ENCODE assay signal across 15 mouse cellular contexts in the genomic region with DNA sequence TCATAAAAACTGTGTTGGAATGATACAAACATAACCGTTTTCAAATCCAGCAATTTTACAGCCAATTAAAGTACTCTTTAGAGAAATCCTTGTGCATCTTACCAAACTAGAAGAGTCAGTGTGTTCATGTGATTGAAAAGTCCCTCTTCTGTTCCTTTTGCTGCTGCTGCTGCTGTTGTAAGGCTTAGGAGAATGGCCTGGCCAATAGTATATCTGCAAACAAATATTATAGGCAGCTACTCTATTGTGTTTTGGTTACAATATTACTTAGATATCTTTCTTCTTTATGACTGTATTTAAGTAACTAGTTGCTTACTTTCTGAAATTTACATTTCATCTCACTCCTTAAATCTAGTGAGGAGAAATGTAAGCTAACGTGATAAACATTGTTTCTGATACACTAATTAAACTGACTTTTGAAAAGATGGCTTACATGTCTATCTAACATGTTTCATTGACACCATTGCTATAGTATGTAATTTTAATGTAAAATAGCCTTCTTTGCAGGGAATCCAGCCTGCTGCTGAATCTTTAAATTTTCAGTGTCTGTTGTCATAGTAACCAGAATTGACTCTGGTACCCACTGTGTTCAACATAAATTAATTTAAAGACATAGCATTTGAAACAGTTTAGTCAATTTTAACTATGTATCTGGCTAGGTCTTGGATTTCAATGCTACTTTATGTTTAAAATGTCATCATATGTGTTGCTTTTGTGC.
DNase-seq lines count a peak whose midpoint lies in the region; ATAC-seq and TF ChIP-seq lines count a peak whose summit lies in the region.
"Had no signal": no experiment of that assay in that cellular context is flagged by ENCODE, and none has a peak within 500 bp of the region (broad histone marks: within the 10 kb centered on the region; RNA-seq: fewer than 3 reads in every experiment).

No protein-coding gene starts in this region.

- H3K9ac ChIP-seq in forebrain, embryonic 12.5 days: no peak overlapping the region
- no peak overlapping the region for H3K9ac ChIP-seq in forebrain, embryonic 14.5 days (ENCODE audit: low read length)
- no peak overlapping the region for H3K9ac ChIP-seq in midbrain, embryonic 15.5 days
- H3K9ac ChIP-seq: lung, embryonic 14.5 days had no signal

- DNase-seq in forebrain, embryonic 10.5 days (ENCODE audit: extremely low spot score, low spot score): no peak
- no peak for DNase-seq in left cerebral cortex, adult 2 months (ENCODE audit: extremely low spot score in 1 of 2, low spot score in 2 of 2)
- no peak for DNase-seq in left cerebral cortex, adult 9 months (ENCODE audit: low spot score in 2 of 2)
- peak; percentile 71 for DNase-seq in forebrain, embryonic 14.5 days (ENCODE audit: low spot score)
- DNase-seq in kidney, postnatal 4 days: no peak
- DNase-seq: cerebellum, adult 9-11 months; kidney, adult 11 months; kidney, postnatal 10 days; liver; thymus, adult 2 months had no signal

- H3K9me3 ChIP-seq in forebrain, embryonic 12.5 days: no peaks in the 10 kb centered on the region
- no peaks in the 10 kb centered on the region for H3K9me3 ChIP-seq in forebrain, embryonic 10.5 days
- H3K9me3 ChIP-seq in forebrain, embryonic 14.5 days (replicated peaks; ENCODE audit: control insufficient read depth, low read length): no peaks in the 10 kb centered on the region
- no peaks in the 10 kb centered on the region for H3K9me3 ChIP-seq in midbrain, embryonic 15.5 days

- no peaks in the 10 kb centered on the region for H3K36me3 ChIP-seq in forebrain, embryonic 12.5 days (replicated peaks)
- H3K36me3 ChIP-seq in forebrain, embryonic 10.5 days (replicated peaks): no peaks in the 10 kb centered on the region
- no peaks in the 10 kb centered on the region for H3K36me3 ChIP-seq in forebrain, embryonic 14.5 days (ENCODE audit: control insufficient read depth, insufficient read depth, low read length)
- no peaks in the 10 kb centered on the region for H3K36me3 ChIP-seq in midbrain, embryonic 15.5 days (replicated peaks)

- H3K27me3 ChIP-seq in forebrain, embryonic 12.5 days: no peaks in the 10 kb centered on the region
- no peaks in the 10 kb centered on the region for H3K27me3 ChIP-seq in forebrain, embryonic 10.5 days (ENCODE audit: poor library complexity, severe bottlenecking)
- H3K27me3 ChIP-seq in forebrain, embryonic 14.5 days (replicated peaks; ENCODE audit: control insufficient read depth, insufficient read depth, low read length): no peaks in the 10 kb centered on the region
- no peaks in the 10 kb centered on the region for H3K27me3 ChIP-seq in midbrain, embryonic 15.5 days (replicated peaks)

- no peak for TF ChIP-seq CTCF in left cerebral cortex, adult 2 months (IDR thresholded peaks at IDR 0.05)

- peaks cover 3% of the 10 kb centered on the region; the same call in 1 of the 2 replicates for H3K4me1 ChIP-seq in forebrain, embryonic 12.5 days
- H3K4me1 ChIP-seq in forebrain, embryonic 10.5 days: no peaks in the 10 kb centered on the region
- H3K4me1 ChIP-seq in forebrain, embryonic 14.5 days (ENCODE audit: control insufficient read depth, insufficient read depth, low read length): no peaks in the 10 kb centered on the region
- H3K4me1 ChIP-seq in midbrain, embryonic 15.5 days: peaks cover 14% of the 10 kb centered on the region

- intact Hi-C loops in left cerebral cortex, adult 2 months (cut with DNase I): no loop called here

- H3K4me3 ChIP-seq in forebrain, embryonic 12.5 days (replicated peaks): no peak overlapping the region
- H3K4me3 ChIP-seq in forebrain, embryonic 10.5 days: no peak overlapping the region
- H3K4me3 ChIP-seq in left cerebral cortex, adult 2 months: no peak overlapping the region
- no peak overlapping the region for H3K4me3 ChIP-seq in forebrain, embryonic 14.5 days (ENCODE audit: low read depth, low read length)
- no peak overlapping the region for H3K4me3 ChIP-seq in midbrain, embryonic 15.5 days
- H3K4me3 ChIP-seq: myocyte had no signal

- H3K4me2 ChIP-seq in forebrain, embryonic 12.5 days: no peak overlapping the region
- no peak overlapping the region for H3K4me2 ChIP-seq in forebrain, embryonic 14.5 days (ENCODE audit: low read length)
- H3K4me2 ChIP-seq in midbrain, embryonic 15.5 days: no peak overlapping the region
- H3K4me2 ChIP-seq: lung, embryonic 14.5 days had no signal

- peak; percentile 57; the same call in 1 of the 2 replicates for ATAC-seq in forebrain, embryonic 12.5 days (ENCODE audit: low FRiP score)
- peak; percentile 86 for ATAC-seq in forebrain, embryonic 14.5 days
- peak; percentile 94 for ATAC-seq in midbrain, embryonic 15.5 days (replicated peaks)
- no peak for ATAC-seq in activated CD4-positive, CD25-positive, alpha-beta regulatory T cell, adult 4 months

- WGBS in forebrain, embryonic 12.5 days: 87% methylated on average over 2 of the region's 2 CpGs
- WGBS in forebrain, embryonic 10.5 days: 89% methylated on average over 2 of the region's 2 CpGs
- WGBS in forebrain, embryonic 14.5 days: 71% methylated on average over 2 of the region's 2 CpGs
- 46% methylated on average over 2 of the region's 2 CpGs for WGBS in midbrain, embryonic 15.5 days

- no peak overlapping the region for H3K27ac ChIP-seq in forebrain, embryonic 12.5 days
- H3K27ac ChIP-seq in forebrain, embryonic 10.5 days: no peak overlapping the region
- 0 out of 2 replicates have a peak overlapping the region, but pooled peaks have one; percentile 11 for H3K27ac ChIP-seq in left cerebral cortex, adult 2 months
- 0 out of 2 replicates have a peak overlapping the region, but pooled peaks have one; percentile 46 for H3K27ac ChIP-seq in forebrain, embryonic 14.5 days (ENCODE audit: low read depth, low read length)
- H3K27ac ChIP-seq in midbrain, embryonic 15.5 days: peak overlapping the region; percentile 80

Comparison
In these comparisons a context has a peak if more than half of its experiments do, and no peak if none do; other contexts are left out.
1. H3K27ac ChIP-seq: peak in left cerebral cortex, adult 2 months (single experiment), forebrain, embryonic 14.5 days (single experiment) and midbrain, embryonic 15.5 days (single experiment); none in forebrain, embryonic 12.5 days (single experiment) and forebrain, embryonic 10.5 days (single experiment).